Mouse (Mus musculus) adrenal gland, postnatal 36 days (tissue): ENCODE measurements around the gene Pah. TPM values are rescaled to one million over a fixed set of nuclear protein-coding genes. Genes with fewer than 3 reads are reported as not detected.

Experiments used
- total RNA-seq, 2 experiments: library from RNA; stranded (reverse); gene quantifications; 2 replicates each; pipeline ENCODE4 v1.2.3; 2021

Pah gene
- total RNA-seq, 2 experiments from 2014 or later = 1.1 TPM; not detected in 1

Other genes with a start within 250 kb of the Pah start
- gene Ascl1, start 28.1 kb upstream of the Pah start, total RNA-seq = 1 to 10 TPM; 1.1 to 1.6 TPM